Mouse (Mus musculus): ENCODE data around the gene Spc25. TPM values are rescaled to one million over a fixed set of nuclear protein-coding genes. Genes with fewer than 3 reads are reported as not detected.

Gene Spc25
- polyA plus RNA-seq, 2 experiments: 58.4 to 129 TPM

DNA sequence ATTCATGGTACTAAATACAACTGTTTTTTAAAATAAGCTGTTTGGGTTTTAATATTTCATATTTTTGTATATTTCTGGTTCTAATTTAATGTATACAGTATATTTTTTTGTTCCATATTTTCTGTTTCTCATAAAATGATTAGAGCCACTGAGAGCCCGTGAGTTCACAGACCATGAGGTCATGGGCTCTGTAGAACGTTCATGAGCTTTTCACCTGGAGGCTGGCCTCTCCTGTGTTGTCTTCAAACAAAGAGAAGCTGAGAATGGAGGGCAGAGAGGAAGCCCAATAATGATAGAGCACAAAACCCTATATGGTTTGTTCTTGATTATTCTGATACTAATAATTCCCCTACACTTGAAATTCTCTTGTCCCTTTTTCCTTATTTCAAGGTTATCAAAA lies 18.7 kb upstream of the Spc25 start:
- TF ChIP-seq POLR2A (IDR thresholded peaks at IDR 0.05; ENCODE audit: borderline replicate concordance, extremely low read depth, insufficient read depth, insufficient read length): no peak
- Histone ChIP-seq H3K4me1 (ENCODE audit: control insufficient read depth, insufficient read depth, low read length) (no peaks in the 10 kb centered on the region), H3K4me2 (replicated peaks; ENCODE audit: low read depth, low read length, severe bottlenecking) (no peak overlapping the region), H3K9ac (ENCODE audit: low read depth, low read length, severe bottlenecking) (no peak overlapping the region), H3K27ac (replicated peaks; ENCODE audit: low read depth, low read length) (no peak overlapping the region), H3K9me3 (ENCODE audit: control insufficient read depth, low read length) (no peaks in the 10 kb centered on the region), H3K4me3 (replicated peaks; ENCODE audit: low read length) (no peak overlapping the region), H3K36me3 (ENCODE audit: control insufficient read depth, insufficient read depth, low read length) (no peaks in the 10 kb centered on the region), H3K27me3 (ENCODE audit: control insufficient read depth, insufficient read depth, low read length) (no peaks in the 10 kb centered on the region)
- ATAC-seq (ENCODE audit: low FRiP score, low read depth) (no peak), DNase-seq (ENCODE audit: low spot score) (no peak)
- WGBS: 64% methylated on average over 2 of the region's 2 CpGs

GRCm38 (mm10) chr2:69222815-69223214 lies 16.8 kb upstream of the Spc25 start:
- Histone ChIP-seq H3K4me2 (replicated peaks; ENCODE audit: low read depth, low read length, severe bottlenecking) (no peak overlapping the region), H3K9ac (ENCODE audit: low read depth, low read length, severe bottlenecking) (no peak overlapping the region), H3K27ac (replicated peaks; ENCODE audit: low read depth, low read length) (no peak overlapping the region), H3K4me3 (replicated peaks; ENCODE audit: low read length) (no peak overlapping the region), H3K27me3 (ENCODE audit: control insufficient read depth, insufficient read depth, low read length) (no peaks in the 10 kb centered on the region), H3K4me1 (ENCODE audit: control insufficient read depth, insufficient read depth, low read length) (no peaks in the 10 kb centered on the region), H3K9me3 (ENCODE audit: control insufficient read depth, low read length) (no peaks in the 10 kb centered on the region), H3K36me3 (ENCODE audit: control insufficient read depth, insufficient read depth, low read length) (no peaks in the 10 kb centered on the region)
- DNase-seq (ENCODE audit: low spot score) (no peak), ATAC-seq (ENCODE audit: low FRiP score, low read depth) (no peak)
- 81% methylated on average over 10 of the region's 10 CpGs for WGBS
- TF ChIP-seq POLR2A (IDR thresholded peaks at IDR 0.05; ENCODE audit: borderline replicate concordance, extremely low read depth, insufficient read depth, insufficient read length): no peak

- no peaks in the 10 kb centered on the region for H3K4me1 ChIP-seq (ENCODE audit: control insufficient read depth, insufficient read depth, low read length)
- no peak overlapping the region for H3K9ac ChIP-seq (ENCODE audit: low read depth, low read length, severe bottlenecking)
- H3K9me3 ChIP-seq (ENCODE audit: control insufficient read depth, low read length): no peaks in the 10 kb centered on the region
- H3K36me3 ChIP-seq (ENCODE audit: control insufficient read depth, insufficient read depth, low read length): no peaks in the 10 kb centered on the region
- no peak for ATAC-seq (ENCODE audit: low FRiP score, low read depth)
- H3K4me3 ChIP-seq (replicated peaks; ENCODE audit: low read length): no peak overlapping the region
- WGBS: 72% methylated on average over 5 of the region's 5 CpGs
- no peaks in the 10 kb centered on the region for H3K27me3 ChIP-seq (ENCODE audit: control insufficient read depth, insufficient read depth, low read length)
- H3K4me2 ChIP-seq (replicated peaks; ENCODE audit: low read depth, low read length, severe bottlenecking): no peak overlapping the region
- no peak for DNase-seq (ENCODE audit: low spot score)
- H3K27ac ChIP-seq (replicated peaks; ENCODE audit: low read depth, low read length): no peak overlapping the region
- TF ChIP-seq POLR2A (IDR thresholded peaks at IDR 0.05; ENCODE audit: borderline replicate concordance, extremely low read depth, insufficient read depth, insufficient read length): no peak
Measured at GRCm38 (mm10) chr2:69221868-69222416, 15.9 kb upstream of the Spc25 start.

- Histone ChIP-seq H3K4me3 (replicated peaks; ENCODE audit: low read length) (no peak overlapping the region), H3K36me3 (ENCODE audit: control insufficient read depth, insufficient read depth, low read length) (no peaks in the 10 kb centered on the region), H3K27me3 (ENCODE audit: control insufficient read depth, insufficient read depth, low read length) (no peaks in the 10 kb centered on the region), H3K27ac (replicated peaks; ENCODE audit: low read depth, low read length) (no peak overlapping the region), H3K9ac (ENCODE audit: low read depth, low read length, severe bottlenecking) (no peak overlapping the region), H3K4me1 (ENCODE audit: control insufficient read depth, insufficient read depth, low read length) (no peaks in the 10 kb centered on the region), H3K9me3 (ENCODE audit: control insufficient read depth, low read length) (no peaks in the 10 kb centered on the region), H3K4me2 (replicated peaks; ENCODE audit: low read depth, low read length, severe bottlenecking) (no peak overlapping the region)
- WGBS: 69% methylated on average over 7 of the region's 7 CpGs
- no peak for TF ChIP-seq POLR2A (IDR thresholded peaks at IDR 0.05; ENCODE audit: borderline replicate concordance, extremely low read depth, insufficient read depth, insufficient read length)
- DNase-seq (ENCODE audit: low spot score) (peak; percentile 19), ATAC-seq (ENCODE audit: low FRiP score, low read depth) (no peak)
Measured at GRCm38 (mm10) chr2:69215242-69215641, 9.2 kb upstream of the Spc25 start.

DNA sequence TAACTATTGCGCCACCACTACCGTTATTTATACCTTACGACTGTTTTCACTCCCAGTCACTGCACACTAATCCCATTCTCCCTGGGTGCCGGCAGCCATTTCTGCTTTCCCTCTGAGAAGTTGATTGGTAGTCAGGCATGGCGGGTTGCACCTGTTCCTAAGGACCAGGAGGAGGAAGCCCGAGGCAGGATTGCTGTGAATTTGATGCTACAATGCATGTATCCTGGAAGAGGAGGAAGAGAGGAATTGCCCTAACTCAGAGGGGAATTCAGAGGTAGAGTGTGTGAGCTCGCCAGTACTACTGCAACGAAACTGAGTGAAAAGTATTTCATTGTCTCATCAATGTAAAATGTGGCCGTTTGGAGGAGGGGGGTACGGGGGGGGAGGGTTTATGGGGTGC lies 6.7 kb upstream of the Spc25 start:
- Histone ChIP-seq H3K36me3 (ENCODE audit: control insufficient read depth, insufficient read depth, low read length) (no peaks in the 10 kb centered on the region), H3K27me3 (ENCODE audit: control insufficient read depth, insufficient read depth, low read length) (no peaks in the 10 kb centered on the region), H3K27ac (replicated peaks; ENCODE audit: low read depth, low read length) (no peak overlapping the region), H3K4me2 (replicated peaks; ENCODE audit: low read depth, low read length, severe bottlenecking) (no peak overlapping the region), H3K9me3 (ENCODE audit: control insufficient read depth, low read length) (no peaks in the 10 kb centered on the region), H3K4me3 (replicated peaks; ENCODE audit: low read length) (no peak overlapping the region), H3K4me1 (ENCODE audit: control insufficient read depth, insufficient read depth, low read length) (no peaks in the 10 kb centered on the region), H3K9ac (ENCODE audit: low read depth, low read length, severe bottlenecking) (no peak overlapping the region)
- TF ChIP-seq POLR2A (IDR thresholded peaks at IDR 0.05; ENCODE audit: borderline replicate concordance, extremely low read depth, insufficient read depth, insufficient read length): no peak
- DNase-seq (ENCODE audit: low spot score): no peak
- ATAC-seq (ENCODE audit: low FRiP score, low read depth): no peak
- 59% methylated on average over 10 of the region's 10 CpGs for WGBS

- no peak for TF ChIP-seq POLR2A (IDR thresholded peaks at IDR 0.05; ENCODE audit: borderline replicate concordance, extremely low read depth, insufficient read depth, insufficient read length)
- 75% methylated on average over 7 of the region's 7 CpGs for WGBS
- H3K9ac ChIP-seq (ENCODE audit: low read depth, low read length, severe bottlenecking): no peak within 1 kb of the TSS
Measured at GRCm38 (mm10) chr2:69210773-69211172, 4.8 kb upstream of the Spc25 start, which contains the start of gene G6pc2. Gene G6pc2, plus strand, starts transcription at chr2:69211073.

More at GRCm38 (mm10) chr2:69210773-69211172, 4.8 kb upstream of the Spc25 start, which contains the start of gene G6pc2:
- Histone ChIP-seq H3K4me1 (ENCODE audit: control insufficient read depth, insufficient read depth, low read length) (no peaks in the 10 kb centered on the region), H3K27me3 (ENCODE audit: control insufficient read depth, insufficient read depth, low read length) (no peaks in the 10 kb centered on the region), H3K9me3 (ENCODE audit: control insufficient read depth, low read length) (no peaks in the 10 kb centered on the region), H3K4me2 (replicated peaks; ENCODE audit: low read depth, low read length, severe bottlenecking) (no peak within 1 kb of the TSS), H3K36me3 (ENCODE audit: control insufficient read depth, insufficient read depth, low read length) (no peaks in the 10 kb centered on the region), H3K27ac (replicated peaks; ENCODE audit: low read depth, low read length) (no peak within 1 kb of the TSS), H3K4me3 (replicated peaks; ENCODE audit: low read length) (no peak within 1 kb of the TSS)
- DNase-seq (ENCODE audit: low spot score) (no peak), ATAC-seq (ENCODE audit: low FRiP score, low read depth) (no peak)

All from limb, embryonic 14.5 days (tissue).